Mouse (Mus musculus): ENCODE data around the gene Taf12.

GRCm38 (mm10) chr4:132306004-132306403, 31.8 kb downstream of the Taf12 start:
- TF ChIP-seq CTCF (IDR thresholded peaks at IDR 0.05; ENCODE audit: low read depth) (no peak), EP300 (IDR thresholded peaks at IDR 0.05; ENCODE audit: low read depth) (no peak)

Data from liver, embryonic 14.5 days (tissue).